Mouse (Mus musculus) forebrain, embryonic 12.5 days (tissue): Measurements from ENCODE around the gene Ttll13. TPM values are rescaled to one million over a fixed set of nuclear protein-coding genes. Genes with fewer than 3 reads are reported as not detected.
A peak's percentile ranks its signal among the peaks of the same experiment; 100 is the strongest.

Experiments
- ATAC-seq: fragments of 200-750 bp; cut with Nextera tagmentation; 2 replicates; pipeline ENCODE4 v1.8.0; 2017; ENCODE audit warnings: moderate TSS enrichment; ENCODE audit not compliant: low FRiP score
- H3K27ac ChIP-seq: fragments of 300-500 bp; sonication (generic); 2 replicates; pipeline ENCODE4 v1.5.1; 2016; ENCODE audit warnings: mild to moderate bottlenecking
- H3K27me3 ChIP-seq: fragments of 300-500 bp; sonication (generic); 2 replicates; pipeline ENCODE4 v1.6.1; 2016; ENCODE audit warnings: mild to moderate bottlenecking
- H3K36me3 ChIP-seq: fragments of 300-500 bp; sonication (generic); replicated peaks from 2 replicates; pipeline ENCODE4 v1.6.1; 2016; ENCODE audit warnings: mild to moderate bottlenecking
- H3K4me1 ChIP-seq: fragments of 300-500 bp; sonication (generic); 2 replicates; pipeline ENCODE4 v1.6.1; 2016
- H3K4me2 ChIP-seq: fragments of 300-500 bp; sonication (generic); 2 replicates; pipeline ENCODE4 v1.6.1; 2016; ENCODE audit warnings: mild to moderate bottlenecking, moderate library complexity
- H3K4me3 ChIP-seq: fragments of 300-500 bp; sonication (generic); replicated peaks from 2 replicates; pipeline ENCODE4 v1.5.1; 2016; ENCODE audit warnings: mild to moderate bottlenecking
- H3K9ac ChIP-seq: fragments of 300-500 bp; sonication (generic); 2 replicates; pipeline ENCODE4 v1.6.1; 2016; ENCODE audit warnings: mild to moderate bottlenecking
- H3K9me3 ChIP-seq: fragments of 300-500 bp; sonication (generic); 2 replicates; pipeline ENCODE4 v1.6.1; 2016
- WGBS: fragments of 180-500 bp; shearing (Covaris S2); methylation state at CpG from one replicate; pipeline ENCODE4 v1.1.7; 2016; 5-methylcytosine and 5-hydroxymethylcytosine counted together
- polyA plus RNA-seq: library from polyadenylated mRNA; unstranded; fragments of >200 nt; fragmentation: Nextera tagmentation; extraction: Ambion mirVana; gene quantifications from 2 replicates; pipeline ENCODE4 v1.2.1, GENCODE M21; 2016

Gene Ttll13
- polyA plus RNA-seq, 1 experiment from 2014 or later = 1.3 TPM

- no peaks in the 10 kb centered on the region for H3K4me1 ChIP-seq
- WGBS = 85% methylated on average over 10 of the region's 10 CpGs
- H3K4me2 ChIP-seq = no peak overlapping the region
- H3K36me3 ChIP-seq = peaks cover 76% of the 10 kb centered on the region
- no peak overlapping the region for H3K27ac ChIP-seq
- H3K9me3 ChIP-seq = peaks cover 4% of the 10 kb centered on the region
- no peak overlapping the region for H3K9ac ChIP-seq
- H3K4me3 ChIP-seq = no peak overlapping the region
- no peak for ATAC-seq
- H3K27me3 ChIP-seq = no peaks in the 10 kb centered on the region
These were observed 33.9 kb downstream of the Ttll13 start for GRCm38 (mm10) chr7:80280032-80280431.

GRCm38 (mm10) chr7:80280998-80281397 lies 34.8 kb downstream of the Ttll13 start:
- no peak overlapping the region for H3K9ac ChIP-seq
- no peak overlapping the region for H3K4me2 ChIP-seq
- peaks cover 78% of the 10 kb centered on the region for H3K36me3 ChIP-seq
- H3K27me3 ChIP-seq = no peaks in the 10 kb centered on the region
- H3K27ac ChIP-seq = no peak overlapping the region
- no peaks in the 10 kb centered on the region for H3K9me3 ChIP-seq
- 90% methylated on average over 2 of the region's 2 CpGs for WGBS
- no peak overlapping the region for H3K4me3 ChIP-seq
- no peak for ATAC-seq
- no peaks in the 10 kb centered on the region for H3K4me1 ChIP-seq

- H3K9me3 ChIP-seq = no peaks in the 10 kb centered on the region
- H3K4me3 ChIP-seq = no peak overlapping the region
- H3K36me3 ChIP-seq = peaks cover 78% of the 10 kb centered on the region
- no peaks in the 10 kb centered on the region for H3K27me3 ChIP-seq
- no peak overlapping the region for H3K9ac ChIP-seq
- 81% methylated on average over 3 of the region's 3 CpGs for WGBS
- no peak overlapping the region for H3K4me2 ChIP-seq
- H3K4me1 ChIP-seq = no peaks in the 10 kb centered on the region
- no peak overlapping the region for H3K27ac ChIP-seq
- ATAC-seq = no peak
These were observed 35.5 kb downstream of the Ttll13 start for GRCm38 (mm10) chr7:80281646-80282045.

GRCm38 (mm10) chr7:80283226-80283918 lies 37.2 kb downstream of the Ttll13 start:
- Histone ChIP-seq H3K27me3 (no peaks in the 10 kb centered on the region), H3K4me1 (no peaks in the 10 kb centered on the region), H3K27ac (no peak overlapping the region), H3K4me3 (no peak overlapping the region), H3K36me3 (peaks cover 77% of the 10 kb centered on the region), H3K9me3 (no peaks in the 10 kb centered on the region), H3K9ac (no peak overlapping the region), H3K4me2 (no peak overlapping the region)
- ATAC-seq = no peak
- 91% methylated on average over 3 of the region's 3 CpGs for WGBS

- Histone ChIP-seq H3K4me2 (no peak overlapping the region), H3K9me3 (no peaks in the 10 kb centered on the region), H3K9ac (no peak overlapping the region), H3K27me3 (no peaks in the 10 kb centered on the region), H3K36me3 (peaks cover 70% of the 10 kb centered on the region), H3K4me1 (no peaks in the 10 kb centered on the region), H3K27ac (no peak overlapping the region), H3K4me3 (no peak overlapping the region)
- no peak for ATAC-seq
- 91% methylated on average over 5 of the region's 5 CpGs for WGBS
These were observed 38.2 kb downstream of the Ttll13 start for GRCm38 (mm10) chr7:80284391-80284790.

GRCm38 (mm10) chr7:80285725-80286124 lies 39.5 kb downstream of the Ttll13 start:
- Histone ChIP-seq H3K4me1 (no peaks in the 10 kb centered on the region), H3K9ac (no peak overlapping the region), H3K27me3 (no peaks in the 10 kb centered on the region), H3K4me3 (no peak overlapping the region), H3K9me3 (no peaks in the 10 kb centered on the region), H3K27ac (no peak overlapping the region), H3K36me3 (peaks cover 71% of the 10 kb centered on the region), H3K4me2 (no peak overlapping the region)
- WGBS = 94% methylated on average over 6 of the region's 6 CpGs
- ATAC-seq = no peak

- H3K36me3 ChIP-seq = peaks cover 74% of the 10 kb centered on the region
- no peak overlapping the region for H3K4me2 ChIP-seq
- ATAC-seq = no peak
- H3K4me3 ChIP-seq = no peak overlapping the region
- H3K27ac ChIP-seq = no peak overlapping the region
- no peak overlapping the region for H3K9ac ChIP-seq
- H3K9me3 ChIP-seq = no peaks in the 10 kb centered on the region
- H3K4me1 ChIP-seq = no peaks in the 10 kb centered on the region
- H3K27me3 ChIP-seq = no peaks in the 10 kb centered on the region
- 87% methylated on average over 10 of the region's 10 CpGs for WGBS
These were observed 41.6 kb downstream of the Ttll13 start for GRCm38 (mm10) chr7:80287736-80288135.

GRCm38 (mm10) chr7:80294062-80294763 lies 48.0 kb downstream of the Ttll13 start, which contains the start of gene Prc1:
Gene Prc1, plus strand, starts transcription at chr7:80294450.
- peaks cover 24% of the 10 kb centered on the region for H3K36me3 ChIP-seq

GRCm38 (mm10) chr7:80294764-80295648 lies 48.8 kb downstream of the Ttll13 start:
- Histone ChIP-seq H3K27me3 (no peaks in the 10 kb centered on the region), H3K4me2 (peak overlapping the region; percentile 79), H3K4me3 (peak overlapping the region; percentile 86), H3K36me3 (peaks cover 24% of the 10 kb centered on the region), H3K27ac (peak overlapping the region; percentile 88), H3K9ac (peak overlapping the region; percentile 82), H3K4me1 (peaks cover 25% of the 10 kb centered on the region), H3K9me3 (no peaks in the 10 kb centered on the region)
- WGBS = 9% methylated on average over 37 of the region's 37 CpGs
- ATAC-seq = peak; percentile 69

More at GRCm38 (mm10) chr7:80294062-80294763, 48.0 kb downstream of the Ttll13 start, which contains the start of gene Prc1:
- H3K9ac ChIP-seq = peak within 1 kb of the TSS; percentile 82
- peaks cover 25% of the 10 kb centered on the region for H3K4me1 ChIP-seq
- WGBS = under 1% methylated on average over 52 of the region's 52 CpGs
- no peaks in the 10 kb centered on the region for H3K9me3 ChIP-seq
- H3K27me3 ChIP-seq = no peaks in the 10 kb centered on the region
- H3K4me2 ChIP-seq = peak within 1 kb of the TSS; percentile 79
- ATAC-seq = peak; percentile 99
- peak within 1 kb of the TSS; percentile 88 for H3K27ac ChIP-seq
- peak within 1 kb of the TSS; percentile 86 for H3K4me3 ChIP-seq

- no peaks in the 10 kb centered on the region for H3K9me3 ChIP-seq
- peaks cover 25% of the 10 kb centered on the region for H3K4me1 ChIP-seq
- peak overlapping the region; percentile 86 for H3K4me3 ChIP-seq
- WGBS = 93% methylated on average over 6 of the region's 6 CpGs
- peaks cover 29% of the 10 kb centered on the region for H3K36me3 ChIP-seq
- H3K27ac ChIP-seq = no peak overlapping the region
- ATAC-seq = no peak
- H3K4me2 ChIP-seq = peak overlapping the region; percentile 79
- H3K27me3 ChIP-seq = no peaks in the 10 kb centered on the region
- H3K9ac ChIP-seq = no peak overlapping the region
These were observed 50.3 kb downstream of the Ttll13 start for GRCm38 (mm10) chr7:80296462-80296861.

- no peaks in the 10 kb centered on the region for H3K27me3 ChIP-seq
- H3K4me2 ChIP-seq = peak overlapping the region; percentile 22
- H3K36me3 ChIP-seq = peaks cover 31% of the 10 kb centered on the region
- 87% methylated on average over 3 of the region's 3 CpGs for WGBS
- no peak for ATAC-seq
- H3K9ac ChIP-seq = 0 out of 2 replicates have a peak overlapping the region, but pooled peaks have one; percentile 27
- 0 out of 2 replicates have a peak overlapping the region, but pooled peaks have one; percentile 16 for H3K4me3 ChIP-seq
- no peaks in the 10 kb centered on the region for H3K9me3 ChIP-seq
- no peak overlapping the region for H3K27ac ChIP-seq
- H3K4me1 ChIP-seq = peaks cover 25% of the 10 kb centered on the region
These were observed 50.9 kb downstream of the Ttll13 start for GRCm38 (mm10) chr7:80297041-80297440.

GRCm38 (mm10) chr7:80298754-80299153 lies 52.6 kb downstream of the Ttll13 start:
- Histone ChIP-seq H3K4me2 (no peak overlapping the region), H3K27me3 (no peaks in the 10 kb centered on the region), H3K4me3 (no peak overlapping the region), H3K9ac (no peak overlapping the region), H3K4me1 (peaks cover 25% of the 10 kb centered on the region), H3K27ac (no peak overlapping the region), H3K36me3 (peaks cover 43% of the 10 kb centered on the region), H3K9me3 (no peaks in the 10 kb centered on the region)
- ATAC-seq = no peak
- WGBS = 94% methylated on average over 4 of the region's 4 CpGs
